Mouse (Mus musculus) cortical plate, adult 2 months (tissue): ENCODE data around the gene Ndufb7. TPM values are rescaled to one million over a fixed set of nuclear protein-coding genes. Genes with fewer than 3 reads are reported as not detected.

Source experiments
- H3K27ac ChIP-seq: fragments of 200-500 bp; 2 replicates; pipeline ENCODE4 v1.5.1; 2012; ENCODE audit warnings: low read length, control low read depth, inconsistent platforms; ENCODE audit not compliant: insufficient read depth
- H3K4me1 ChIP-seq: fragments of 200-500 bp; 2 replicates; pipeline ENCODE4 v1.6.1; 2011; ENCODE audit warnings: low read length; ENCODE audit not compliant: control insufficient read depth, insufficient read depth
- H3K4me3 ChIP-seq: fragments of 200-500 bp; 2 replicates; pipeline ENCODE4 v1.5.1; 2011; ENCODE audit warnings: mild to moderate bottlenecking, low read length, control low read depth; ENCODE audit not compliant: insufficient read depth
- CTCF ChIP-seq: fragments of 200-500 bp; IDR thresholded peaks from 2 replicates; pipeline ENCODE4 v1.5.1; 2011; ENCODE audit warnings: mild to moderate bottlenecking, control low read depth, low read length; ENCODE audit not compliant: insufficient read depth; ENCODE audit errors: extremely low read depth
- POLR2A ChIP-seq: fragments of 200-500 bp; IDR thresholded peaks from 2 replicates; pipeline ENCODE4 v1.6.1; 2011; ENCODE audit warnings: mild to moderate bottlenecking, low read length, control low read depth; ENCODE audit not compliant: insufficient read depth; ENCODE audit errors: extremely low read depth
- polyA plus RNA-seq: library from polyadenylated mRNA; depleted of rRNA; stranded (reverse); fragments of >200 nt; gene quantifications from 2 replicates; pipeline ENCODE4 v1.2.3, GENCODE M21; 2012

Ndufb7 gene
- polyA plus RNA-seq, 1 experiment, result 325 TPM

- TF ChIP-seq POLR2A (no peak), CTCF (no peak)
- Histone ChIP-seq H3K27ac (no peak overlapping the region), H3K4me1 (peaks cover 23% of the 10 kb centered on the region)
Observed at GRCm38 (mm10) chr8:83575561-83576515, 9.4 kb downstream of the Ndufb7 start.

GRCm38 (mm10) chr8:83576516-83576895, 10.0 kb downstream of the Ndufb7 start:
- no peak overlapping the region for H3K27ac ChIP-seq
- peaks cover 23% of the 10 kb centered on the region for H3K4me1 ChIP-seq

More at GRCm38 (mm10) chr8:83575561-83576515, 9.4 kb downstream of the Ndufb7 start:
- no peak overlapping the region for H3K4me3 ChIP-seq

GRCm38 (mm10) chr8:83576921-83577320, 10.4 kb downstream of the Ndufb7 start:
- no peak for TF ChIP-seq POLR2A
- Histone ChIP-seq H3K4me3 (no peak overlapping the region), H3K4me1 (peaks cover 23% of the 10 kb centered on the region), H3K27ac (peak overlapping the region; percentile 33; the same call in 1 of the 2 replicates)

More at GRCm38 (mm10) chr8:83576516-83576895, 10.0 kb downstream of the Ndufb7 start:
- no peak overlapping the region for H3K4me3 ChIP-seq
- TF ChIP-seq POLR2A (no peak), CTCF (no peak)

- H3K4me1 ChIP-seq, result peaks cover 27% of the 10 kb centered on the region
- H3K4me3 ChIP-seq, result no peak overlapping the region
- TF ChIP-seq CTCF (no peak), POLR2A (no peak)
- H3K27ac ChIP-seq, result 0 out of 2 replicates have a peak overlapping the region, but pooled peaks have one; percentile 33
Observed at GRCm38 (mm10) chr8:83577384-83577791, 10.9 kb downstream of the Ndufb7 start.

- TF ChIP-seq CTCF, result no peak
- TF ChIP-seq POLR2A, result no peak
- Histone ChIP-seq H3K27ac (no peak overlapping the region), H3K4me1 (peaks cover 27% of the 10 kb centered on the region), H3K4me3 (no peak overlapping the region)
Observed at GRCm38 (mm10) chr8:83578131-83579055, 11.9 kb downstream of the Ndufb7 start.

- TF ChIP-seq POLR2A (no peak), CTCF (no peak)
- no peak overlapping the region for H3K27ac ChIP-seq
- H3K4me3 ChIP-seq, result no peak overlapping the region
- peaks cover 25% of the 10 kb centered on the region for H3K4me1 ChIP-seq
Observed at GRCm38 (mm10) chr8:83579676-83580075, 13.2 kb downstream of the Ndufb7 start.

- TF ChIP-seq CTCF (no peak), POLR2A (no peak)
- Histone ChIP-seq H3K4me3 (no peak overlapping the region), H3K4me1 (peaks cover 19% of the 10 kb centered on the region), H3K27ac (no peak overlapping the region)
Observed at GRCm38 (mm10) chr8:83580826-83581225, 14.4 kb downstream of the Ndufb7 start.

GRCm38 (mm10) chr8:83582226-83582625, 15.8 kb downstream of the Ndufb7 start:
- TF ChIP-seq POLR2A (no peak), CTCF (no peak)
- peaks cover 18% of the 10 kb centered on the region for H3K4me1 ChIP-seq
- H3K27ac ChIP-seq, result no peak overlapping the region
- H3K4me3 ChIP-seq, result no peak overlapping the region

GRCm38 (mm10) chr8:83583236-83583635, 16.8 kb downstream of the Ndufb7 start:
- no peak overlapping the region for H3K4me3 ChIP-seq
- no peak for TF ChIP-seq CTCF
- no peak for TF ChIP-seq POLR2A
- H3K4me1 ChIP-seq, result peaks cover 16% of the 10 kb centered on the region
- H3K27ac ChIP-seq, result no peak overlapping the region
